In genomic region chr8:117498179-117498914, GRCm38 (mm10) we compare ENCODE assay signal across 8 mouse cellular contexts. TPM values are rescaled to one million over a fixed set of nuclear protein-coding genes. Genes with fewer than 3 reads are reported as not detected.
A peak's percentile ranks its signal among the peaks of the same experiment; 100 is the strongest.
DNase-seq lines count a peak whose midpoint lies in the region; ATAC-seq and TF ChIP-seq lines count a peak whose summit lies in the region.

Gene Plcg2, plus strand, starts transcription at chr8:117498291.

- H3K36me3 ChIP-seq in MEL (ENCODE audit: control insufficient read depth in 1 of 2, insufficient read depth in 2 of 2, low read length in 2 of 2), result no peaks in the 10 kb centered on the region; a peak in 1 of 4 replicates
- H3K36me3 ChIP-seq in liver, embryonic 14.5 days (replicated peaks; ENCODE audit: control insufficient read depth, insufficient read depth, low read depth), result no peaks in the 10 kb centered on the region
- H3K36me3 ChIP-seq in stomach, postnatal 0 days (ENCODE audit: control insufficient read depth, insufficient read depth, low read length), result no peaks in the 10 kb centered on the region

- no peak within 1 kb of the TSS for H3K27ac ChIP-seq in MEL (ENCODE audit: control insufficient read depth, low read depth, low read length)
- peak within 1 kb of the TSS; percentile 98 for H3K27ac ChIP-seq in bone marrow, adult 2 months (ENCODE audit: control insufficient read depth, insufficient read depth, low read depth, low read length, poor library complexity)
- H3K27ac ChIP-seq in liver, embryonic 14.5 days, result no peak within 1 kb of the TSS
- no peak within 1 kb of the TSS for H3K27ac ChIP-seq in stomach, postnatal 0 days (replicated peaks)

- peak within 1 kb of the TSS; percentile 83 for H3K9ac ChIP-seq in MEL (ENCODE audit: control insufficient read depth, low read depth, low read length, poor library complexity, severe bottlenecking)
- H3K9ac ChIP-seq in liver, embryonic 14.5 days (replicated peaks), result no peak within 1 kb of the TSS; the same call in 1 of the 2 replicates
- H3K9ac ChIP-seq in stomach, postnatal 0 days (ENCODE audit: low read length), result peak within 1 kb of the TSS; percentile 64

- TF ChIP-seq EP300 in MEL (IDR thresholded peaks at IDR 0.05; ENCODE audit: low read depth in 1 of 2, low read length in 2 of 2), result no peak
- TF ChIP-seq EP300 in liver, embryonic 14.5 days (IDR thresholded peaks at IDR 0.05; ENCODE audit: low read depth), result no peak
- no peak for TF ChIP-seq EP300 in stomach, postnatal 0 days (optimal IDR thresholded peaks at IDR 0.05)

- peak; percentile 65 to 68 for TF ChIP-seq POLR2A in MEL (IDR thresholded peaks at IDR 0.05; ENCODE audit: control insufficient read depth in 1 of 2, insufficient read depth in 1 of 2, low read depth in 1 of 2, low read length in 2 of 2, poor library complexity in 1 of 2)
- TF ChIP-seq POLR2A in bone marrow, adult 2 months (IDR thresholded peaks at IDR 0.05; ENCODE audit: borderline replicate concordance, control insufficient read depth, low read depth, low read length), result peak; percentile 60; the same call in 1 of the 2 replicates

- H3K79me2 ChIP-seq in MEL (ENCODE audit: control insufficient read depth, insufficient read depth, low read length, poor library complexity), result peaks cover 5% of the 10 kb centered on the region; the same call in 1 of the 2 replicates

- DNase-seq in MEL (ENCODE audit: low read depth, low spot score), result peak; percentile 83
- DNase-seq in gastrocnemius, postnatal 36 days, result peak; percentile 15 to 21
- DNase-seq in induced T-regulatory cell, adult 2 months (ENCODE audit: low read depth), result peak; percentile 31
- DNase-seq in liver, embryonic 14.5 days (ENCODE audit: low read depth in 3 of 3, low spot score in 3 of 3), result no peak
- peak; percentile 22 for DNase-seq in naive thymus-derived CD4-positive, alpha-beta T cell, adult 2 months (ENCODE audit: low read depth)
- DNase-seq in stomach, postnatal 0 days (ENCODE audit: low spot score), result peak; percentile 51
- DNase-seq in cerebellum, adult 9-11 months, result no peak

- no peak for TF ChIP-seq RAD21 in MEL (IDR thresholded peaks at IDR 0.05; ENCODE audit: low read depth, low read length)

- 1% methylated on average over 62 of the region's 62 CpGs for WGBS in bone marrow, adult 2 months
- WGBS in liver, embryonic 14.5 days (ENCODE audit: insufficient replicate concordance), result 1% methylated on average over 62 of the region's 62 CpGs
- WGBS in stomach, postnatal 0 days, result 1% methylated on average over 56 of the region's 62 CpGs

- no peak for TF ChIP-seq CTCF in MEL (IDR thresholded peaks at IDR 0.05 in 2 of 3, conservative IDR thresholded peaks at IDR 0.05 in 1 of 3; ENCODE audit: control insufficient read depth in 1 of 3, insufficient read depth in 1 of 3, low read depth in 2 of 3, low read length in 3 of 3, poor library complexity in 1 of 3, severe bottlenecking in 1 of 3)
- TF ChIP-seq CTCF in bone marrow, adult 2 months (IDR thresholded peaks at IDR 0.05; ENCODE audit: control insufficient read depth, insufficient read depth, low read length), result no peak
- TF ChIP-seq CTCF in liver, embryonic 14.5 days (IDR thresholded peaks at IDR 0.05; ENCODE audit: low read depth), result no peak
- no peak for TF ChIP-seq CTCF in stomach, postnatal 0 days (IDR thresholded peaks at IDR 0.05; ENCODE audit: low read depth)

- H3K4me3 ChIP-seq in MEL (ENCODE audit: control insufficient read depth in 1 of 2, insufficient read depth in 1 of 2, low read depth in 2 of 2, low read length in 2 of 2), result peak within 1 kb of the TSS; percentile 77 to 84
- peak within 1 kb of the TSS; percentile 97 for H3K4me3 ChIP-seq in bone marrow, adult 2 months (replicated peaks; ENCODE audit: control insufficient read depth, low read depth, low read length)
- peak within 1 kb of the TSS; percentile 40 to 44 for H3K4me3 ChIP-seq in liver, embryonic 14.5 days (ENCODE audit: insufficient read depth in 1 of 2, low read depth in 2 of 2, low read length in 2 of 2)
- H3K4me3 ChIP-seq in stomach, postnatal 0 days (ENCODE audit: low read depth, low read length), result peak within 1 kb of the TSS; percentile 62

- H3K4me2 ChIP-seq in liver, embryonic 14.5 days (ENCODE audit: low read depth), result peak within 1 kb of the TSS; percentile 66
- H3K4me2 ChIP-seq in stomach, postnatal 0 days (replicated peaks; ENCODE audit: low read depth), result peak within 1 kb of the TSS; percentile 100

- intact Hi-C loops in gastrocnemius, postnatal 36 days (cut with DNase I), result no loop called here

- H3K4me1 ChIP-seq in MEL (ENCODE audit: control insufficient read depth in 1 of 2, insufficient read depth in 2 of 2, low read length in 2 of 2), result peaks cover 0 to 6% of the 10 kb centered on the region in 2 experiments; a peak in 1 of 4 replicates
- peaks cover 6% of the 10 kb centered on the region for H3K4me1 ChIP-seq in bone marrow, adult 2 months (ENCODE audit: control insufficient read depth, insufficient read depth, low read length)
- no peaks in the 10 kb centered on the region; a peak in 1 of 4 replicates for H3K4me1 ChIP-seq in liver, embryonic 14.5 days (replicated peaks; ENCODE audit: control insufficient read depth in 2 of 2, insufficient read depth in 2 of 2, low read length in 1 of 2)
- no peaks in the 10 kb centered on the region for H3K4me1 ChIP-seq in stomach, postnatal 0 days (replicated peaks; ENCODE audit: control insufficient read depth, insufficient read depth)

- H3K9me3 ChIP-seq in MEL (replicated peaks; ENCODE audit: insufficient read depth, low read length), result no peaks in the 10 kb centered on the region
- H3K9me3 ChIP-seq in liver, embryonic 14.5 days (ENCODE audit: control insufficient read depth, low read length), result no peaks in the 10 kb centered on the region
- no peaks in the 10 kb centered on the region for H3K9me3 ChIP-seq in stomach, postnatal 0 days (ENCODE audit: control insufficient read depth, low read length)

- H3K27me3 ChIP-seq in MEL (ENCODE audit: control insufficient read depth in 1 of 2, insufficient read depth in 2 of 2, low read length in 2 of 2), result no peaks in the 10 kb centered on the region
- peaks cover 24% of the 10 kb centered on the region for H3K27me3 ChIP-seq in liver, embryonic 14.5 days (ENCODE audit: control insufficient read depth, insufficient read depth, low read length)
- H3K27me3 ChIP-seq in stomach, postnatal 0 days (ENCODE audit: control insufficient read depth, insufficient read depth, low read length), result no peaks in the 10 kb centered on the region; the same call in 1 of the 2 replicates

- ATAC-seq in liver, embryonic 14.5 days (ENCODE audit: insufficient read depth), result peak; percentile 45; the same call in 1 of the 2 replicates
- ATAC-seq in stomach, postnatal 0 days (ENCODE audit: low FRiP score, low TSS enrichment), result peak; percentile 69

TF ChIP-seq in MEL, 35 proteins besides CTCF, POLR2A, EP300 and RAD21:
- no peak for TF ChIP-seq TAL1 (IDR thresholded peaks at IDR 0.05; ENCODE audit: low read length)
- TF ChIP-seq GABPA (IDR thresholded peaks at IDR 0.05; ENCODE audit: low read depth, low read length), result no peak
- TF ChIP-seq GATA1 (IDR thresholded peaks at IDR 0.05; ENCODE audit: low read depth, low read length), result no peak
- TF ChIP-seq POLR2AphosphoS5 (IDR thresholded peaks at IDR 0.05; ENCODE audit: borderline replicate concordance, low read depth, low read length), result no peak
- no peak for TF ChIP-seq E2F4 (IDR thresholded peaks at IDR 0.05; ENCODE audit: borderline replicate concordance, low read depth, low read length)
- no peak for TF ChIP-seq RCOR1 (IDR thresholded peaks at IDR 0.05; ENCODE audit: low read depth, low read length)
- TF ChIP-seq USF1 (IDR thresholded peaks at IDR 0.05; ENCODE audit: low read depth, low read length), result peak; percentile 97
- no peak for TF ChIP-seq MYC (IDR thresholded peaks at IDR 0.05; ENCODE audit: low read depth, low read length)
- TF ChIP-seq SIN3A (IDR thresholded peaks at IDR 0.05; ENCODE audit: low read length), result no peak; the same call in 1 of the 2 replicates
- TF ChIP-seq NRF1 (IDR thresholded peaks at IDR 0.05; ENCODE audit: insufficient read depth, low read depth, low read length, poor library complexity, severe bottlenecking), result 0 out of 2 replicates have a peak, but pooled peaks have one; percentile 19
- TF ChIP-seq ELF1 (IDR thresholded peaks at IDR 0.05; ENCODE audit: low read depth, low read length), result no peak
- TF ChIP-seq HCFC1 (IDR thresholded peaks at IDR 0.05; ENCODE audit: low read depth, low read length), result no peak; the same call in 1 of the 2 replicates
- peak; percentile 87 for TF ChIP-seq MXI1 (IDR thresholded peaks at IDR 0.05; ENCODE audit: low read depth, low read length)
- TF ChIP-seq UBTF (IDR thresholded peaks at IDR 0.05; ENCODE audit: borderline replicate concordance, insufficient read depth, low read depth, low read length), result no peak
- no peak for TF ChIP-seq SMC3 (IDR thresholded peaks at IDR 0.05; ENCODE audit: low read depth, low read length)
- no peak for TF ChIP-seq MAZ (IDR thresholded peaks at IDR 0.05; ENCODE audit: low read depth, low read length)
- TF ChIP-seq ETS1 (IDR thresholded peaks at IDR 0.05; ENCODE audit: low read depth, low read length), result peak; percentile 7; the same call in 1 of the 2 replicates
- no peak for TF ChIP-seq ZC3H11A (IDR thresholded peaks at IDR 0.05; ENCODE audit: low read depth, low read length)
- TF ChIP-seq CHD1 (IDR thresholded peaks at IDR 0.05; ENCODE audit: low read depth, low read length), result no peak
- no peak for TF ChIP-seq MEF2A (IDR thresholded peaks at IDR 0.05; ENCODE audit: extremely low read depth, insufficient replicate concordance, low read depth, low read length, poor library complexity, severe bottlenecking)
- TF ChIP-seq MAFK (IDR thresholded peaks at IDR 0.05; ENCODE audit: borderline replicate concordance, low read depth, low read length), result no peak
- TF ChIP-seq MAX (IDR thresholded peaks at IDR 0.05; ENCODE audit: low read length), result peak; percentile 92
- TF ChIP-seq USF2 (IDR thresholded peaks at IDR 0.05; ENCODE audit: borderline replicate concordance in 1 of 2, insufficient read depth in 1 of 2, low read depth in 1 of 2, low read length in 2 of 2), result peak in 1 of 2 experiments; percentile 75; a peak in 2 of 4 replicates
- TF ChIP-seq NELFE (IDR thresholded peaks at IDR 0.05; ENCODE audit: low read depth, low read length), result peak; percentile 52

RNA-seq across cellular contexts. Expression of gene Plcg2, which starts in this region (rescaled TPM):
- total RNA-seq in MEL (2012; rRNA removed), result 19.0 and 21.0 TPM in 2 replicates
- polyA plus RNA-seq in MEL (2012; ENCODE audit: insufficient read depth in 1 of 2, insufficient read length in 2 of 2, low read depth in 1 of 2, low replicate concordance in 2 of 2, missing spikeins in 1 of 2), result 10 to 100 TPM; 23.3 to 78.7 TPM
- 14.7 and 36.8 TPM in 2 replicates for polyA plus RNA-seq in bone marrow, adult 2 months (2011; ENCODE audit: insufficient read depth, insufficient read length, low replicate concordance, missing spikeins)
- total RNA-seq in gastrocnemius, postnatal 36 days (2021), result under 1 TPM; 0.59 to 0.61 TPM
- 2.8 and 4.3 TPM in 2 replicates for polyA plus RNA-seq in liver, embryonic 14.5 days (2012; rRNA removed)
- polyA plus RNA-seq in liver, embryonic 14.5 days (2014; fragmentation: Nextera tagmentation; extraction: Ambion mirVana), result 5.0 and 5.4 TPM in 2 replicates
- polyA plus RNA-seq in stomach, postnatal 0 days (2015; fragmentation: Nextera tagmentation; extraction: Ambion mirVana), result 2.3 and 2.4 TPM in 2 replicates

Comparison
In these comparisons a context has a peak if more than half of its experiments do, and no peak if none do; other contexts are left out.
1. RNA of gene Plcg2 (total RNA-seq): 19.0 to 21.0 TPM in MEL; 0.59 to 0.61 TPM in gastrocnemius, postnatal 36 days; every median in the first group is over 10 times any median in the second.
2. Peak in DNase-seq in gastrocnemius, postnatal 36 days; RNA of the gene not detected or under 1 TPM.
3. DNase-seq: peak in MEL (single experiment), induced T-regulatory cell, adult 2 months (single experiment), naive thymus-derived CD4-positive, alpha-beta T cell, adult 2 months (single experiment) and stomach, postnatal 0 days (single experiment); none in liver, embryonic 14.5 days (0 of 3) and cerebellum, adult 9-11 months (single experiment).
4. H3K4me3 ChIP-seq: peak in every context shown above with its lines; median percentile 97 in bone marrow, adult 2 months; 80 in MEL; 62 in stomach, postnatal 0 days; 42 in liver, embryonic 14.5 days.